Mouse (Mus musculus): ENCODE measurements around the gene Alox8.

GRCm38 (mm10) chr11:69202469-69203230, 5.0 kb upstream of the Alox8 start:
- TF ChIP-seq CTCF (IDR thresholded peaks at IDR 0.05; ENCODE audit: extremely low read depth, insufficient read length, insufficient replicate concordance, low read depth, low read length) = no peak
- TF ChIP-seq POLR2A (IDR thresholded peaks at IDR 0.05; ENCODE audit: low read depth, low read length) = no peak
